Mouse (Mus musculus) kidney, adult 2 months (tissue): Measurements from ENCODE around the gene Spem1. TPM values are rescaled to one million over a fixed set of nuclear protein-coding genes. Genes with fewer than 3 reads are reported as not detected.

Experiments used
- DNase-seq: peaks from one replicate; pipeline ENCODE4 v3.0.0; 2021
- H3K27ac ChIP-seq: fragments of 200-500 bp; 2 replicates; pipeline ENCODE4 v1.5.1; 2012; ENCODE audit warnings: low read depth, low read length, control low read depth, inconsistent platforms; ENCODE audit not compliant: insufficient read depth
- H3K27me3 ChIP-seq: fragments of 200-500 bp; replicated peaks from 2 replicates; pipeline ENCODE4 v1.6.1; 2012; ENCODE audit warnings: mild to moderate bottlenecking, moderate library complexity, low read length, inconsistent platforms; ENCODE audit not compliant: control insufficient read depth, insufficient read depth
- H3K36me3 ChIP-seq: fragments of 200-500 bp; 2 replicates; pipeline ENCODE4 v1.6.1; 2012; ENCODE audit warnings: mild to moderate bottlenecking, moderate library complexity, low read length, inconsistent platforms; ENCODE audit not compliant: control insufficient read depth, insufficient read depth
- H3K4me1 ChIP-seq: fragments of 200-500 bp; 2 replicates; pipeline ENCODE4 v1.6.1; 2011; ENCODE audit warnings: low read length; ENCODE audit not compliant: control insufficient read depth, insufficient read depth
- H3K4me3 ChIP-seq: fragments of 200-500 bp; 2 replicates; pipeline ENCODE4 v1.5.1; 2011; ENCODE audit warnings: mild to moderate bottlenecking, low read depth, low read length, control low read depth; ENCODE audit not compliant: insufficient read depth
- CTCF ChIP-seq: fragments of 200-500 bp; conservative IDR thresholded peaks from 2 replicates; pipeline ENCODE4 v1.5.1; 2011; ENCODE audit warnings: low read depth, mild to moderate bottlenecking, control low read depth, low read length, moderate library complexity, mixed read lengths; ENCODE audit not compliant: insufficient read depth, insufficient read length
- POLR2A ChIP-seq: fragments of 200-500 bp; IDR thresholded peaks from one replicate; pipeline ENCODE4 v1.6.1; 2011; ENCODE audit warnings: low read depth, low read length, control low read depth
- WGBS: fragments of 180-500 bp; shearing (Covaris S2); methylation state at CpG from one replicate; pipeline ENCODE4 v1.1.7; 2018; 5-methylcytosine and 5-hydroxymethylcytosine counted together
- polyA plus RNA-seq: library from polyadenylated mRNA; depleted of rRNA; stranded (reverse); fragments of >200 nt; gene quantifications from 2 replicates; pipeline ENCODE4 v1.2.3, GENCODE M21; 2012

The Spem1 gene
- polyA plus RNA-seq, 1 experiment = 0.28 TPM

GRCm38 (mm10) chr11:69855347-69855746 is 33.4 kb upstream of the Spem1 start:
- H3K27ac ChIP-seq = no peak overlapping the region
- no peaks in the 10 kb centered on the region for H3K36me3 ChIP-seq
- 39% methylated on average over 16 of the region's 16 CpGs for WGBS
- DNase-seq = peak; percentile 37
- H3K27me3 ChIP-seq = no peaks in the 10 kb centered on the region
- TF ChIP-seq POLR2A (no peak), CTCF (peak; percentile 42)
- H3K4me3 ChIP-seq = no peak overlapping the region
- H3K4me1 ChIP-seq = no peaks in the 10 kb centered on the region; the same call in 1 of the 2 replicates

- 72% methylated on average over 10 of the region's 10 CpGs for WGBS
- no peaks in the 10 kb centered on the region; the same call in 1 of the 2 replicates for H3K4me1 ChIP-seq
- no peaks in the 10 kb centered on the region for H3K36me3 ChIP-seq
- H3K27me3 ChIP-seq = no peaks in the 10 kb centered on the region
- no peak overlapping the region for H3K4me3 ChIP-seq
- no peak for TF ChIP-seq CTCF
- DNase-seq = no peak
- H3K27ac ChIP-seq = no peak overlapping the region
These were observed 32.7 kb upstream of the Spem1 start for GRCm38 (mm10) chr11:69854680-69855079.

- no peak overlapping the region for H3K4me3 ChIP-seq
- no peak overlapping the region for H3K27ac ChIP-seq
- DNase-seq = peak; percentile 49
- no peaks in the 10 kb centered on the region for H3K27me3 ChIP-seq
- H3K4me1 ChIP-seq = no peaks in the 10 kb centered on the region; the same call in 1 of the 2 replicates
- WGBS = 54% methylated on average over 7 of the region's 7 CpGs
- H3K36me3 ChIP-seq = no peaks in the 10 kb centered on the region
- no peak for TF ChIP-seq CTCF
- no peak for TF ChIP-seq POLR2A
These were observed 32.0 kb upstream of the Spem1 start for GRCm38 (mm10) chr11:69853994-69854393.

- DNase-seq = no peak
- Histone ChIP-seq H3K36me3 (no peaks in the 10 kb centered on the region), H3K27ac (no peak overlapping the region), H3K4me1 (peaks cover 3% of the 10 kb centered on the region; the same call in 1 of the 2 replicates), H3K27me3 (no peaks in the 10 kb centered on the region), H3K4me3 (no peak overlapping the region)
- no peak for TF ChIP-seq CTCF
- TF ChIP-seq POLR2A = no peak
- 77% methylated on average over 8 of the region's 8 CpGs for WGBS
These were observed 28.8 kb upstream of the Spem1 start for GRCm38 (mm10) chr11:69850754-69851153.

- Histone ChIP-seq H3K27ac (no peak overlapping the region), H3K4me3 (no peak overlapping the region), H3K4me1 (peaks cover 8% of the 10 kb centered on the region; the same call in 1 of the 2 replicates), H3K27me3 (no peaks in the 10 kb centered on the region), H3K36me3 (no peaks in the 10 kb centered on the region)
- TF ChIP-seq CTCF (no peak), POLR2A (no peak)
- DNase-seq = no peak
- WGBS = 90% methylated on average over 15 of the region's 15 CpGs
These were observed 27.9 kb upstream of the Spem1 start for GRCm38 (mm10) chr11:69849884-69850283.

GRCm38 (mm10) chr11:69849128-69849527 is 27.1 kb upstream of the Spem1 start:
- H3K27me3 ChIP-seq = no peaks in the 10 kb centered on the region
- no peak overlapping the region for H3K4me3 ChIP-seq
- DNase-seq = peak; percentile 23
- no peaks in the 10 kb centered on the region for H3K36me3 ChIP-seq
- H3K27ac ChIP-seq = no peak overlapping the region
- TF ChIP-seq CTCF = no peak
- no peak for TF ChIP-seq POLR2A
- WGBS = 78% methylated on average over 9 of the region's 9 CpGs
- H3K4me1 ChIP-seq = peaks cover 8% of the 10 kb centered on the region; the same call in 1 of the 2 replicates

- 98% methylated on average over 6 of the region's 6 CpGs for WGBS
- Histone ChIP-seq H3K27me3 (no peaks in the 10 kb centered on the region), H3K36me3 (no peaks in the 10 kb centered on the region), H3K4me1 (peaks cover 8% of the 10 kb centered on the region; the same call in 1 of the 2 replicates), H3K4me3 (no peak overlapping the region), H3K27ac (no peak overlapping the region)
- no peak for DNase-seq
- TF ChIP-seq POLR2A (no peak), CTCF (no peak)
These were observed 26.0 kb upstream of the Spem1 start for GRCm38 (mm10) chr11:69848021-69848420.
